Mouse (Mus musculus): ENCODE measurements around the gene Bmp2k. TPM values are rescaled to one million over a fixed set of nuclear protein-coding genes. Genes with fewer than 3 reads are reported as not detected.

Gene Bmp2k
- total and polyA plus RNA-seq, 3 experiments, result 7.9 to 9.1 (median 8.9) TPM

DNA sequence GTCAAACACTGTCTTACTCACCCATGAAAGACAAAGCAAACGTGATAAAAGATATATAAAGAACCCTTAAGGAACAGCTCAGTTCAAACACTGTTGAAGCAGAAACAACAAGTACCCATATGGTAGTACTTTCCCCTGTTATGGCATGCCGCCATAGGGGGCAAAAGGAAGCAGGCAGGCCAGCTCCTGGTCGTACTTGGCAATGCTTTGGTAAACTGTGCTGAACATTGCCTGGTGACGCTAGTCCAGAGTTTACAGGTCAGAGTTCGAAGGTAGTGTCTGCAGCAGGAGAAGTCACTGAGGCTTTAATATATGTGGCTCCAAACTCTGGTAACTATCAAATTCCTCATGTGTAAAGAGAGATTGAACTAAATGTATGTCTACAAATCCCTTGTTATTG, 81.2 kb downstream of the Bmp2k start:
- Histone ChIP-seq H3K27me3 (replicated peaks) (no peaks in the 10 kb centered on the region), H3K4me2 (ENCODE audit: insufficient read depth, low read depth, poor library complexity, severe bottlenecking) (no peak overlapping the region), H3K79me2 (replicated peaks; ENCODE audit: control insufficient read depth, extremely low read depth, insufficient read depth, poor library complexity, severe bottlenecking) (no peaks in the 10 kb centered on the region), H3K4me3 (replicated peaks in 1 of 3; ENCODE audit: low read depth in 2 of 3, low read length in 2 of 3, poor library complexity in 1 of 3) (no peak overlapping the region), H3K9me3 (replicated peaks; ENCODE audit: low read length) (no peaks in the 10 kb centered on the region), H3K9ac (ENCODE audit: insufficient read depth, low read depth) (no peak overlapping the region), H3K27ac (ENCODE audit: insufficient read depth, low read depth) (no peak overlapping the region), H3K36me3 (replicated peaks in 1 of 2; ENCODE audit: control insufficient read depth in 1 of 2, insufficient read depth in 1 of 2, low read length in 1 of 2) (peaks cover 39 to 65% of the 10 kb centered on the region in 2 experiments), H3K4me1 (ENCODE audit: control insufficient read depth in 1 of 2, insufficient read depth in 2 of 2) (peaks cover 0 to 2% of the 10 kb centered on the region in 2 experiments; a peak in 1 of 4 replicates)
- in situ Hi-C loops (cut with MboI; ENCODE audit: low pct_ligation_motif_present, low pct_unique_long_range_greater_than_20kb, low sequenced_read_pairs) (no loop called here), dilution Hi-C loops (cut with MboI; ENCODE audit: extremely low pct_ligation_motif_present, extremely low pct_unique_long_range_greater_than_20kb, low sequenced_read_pairs) (no loop called here)
- no peak for TF ChIP-seq ZMIZ1 (IDR thresholded peaks at IDR 0.05; ENCODE audit: low read depth, low read length)
- TF ChIP-seq MAFK (IDR thresholded peaks at IDR 0.05; ENCODE audit: insufficient replicate concordance, low read length), result no peak
- TF ChIP-seq UBTF (IDR thresholded peaks at IDR 0.05; ENCODE audit: low read depth, low read length), result no peak
- no peak for DNase-seq (ENCODE audit: extremely low read depth)

DNA sequence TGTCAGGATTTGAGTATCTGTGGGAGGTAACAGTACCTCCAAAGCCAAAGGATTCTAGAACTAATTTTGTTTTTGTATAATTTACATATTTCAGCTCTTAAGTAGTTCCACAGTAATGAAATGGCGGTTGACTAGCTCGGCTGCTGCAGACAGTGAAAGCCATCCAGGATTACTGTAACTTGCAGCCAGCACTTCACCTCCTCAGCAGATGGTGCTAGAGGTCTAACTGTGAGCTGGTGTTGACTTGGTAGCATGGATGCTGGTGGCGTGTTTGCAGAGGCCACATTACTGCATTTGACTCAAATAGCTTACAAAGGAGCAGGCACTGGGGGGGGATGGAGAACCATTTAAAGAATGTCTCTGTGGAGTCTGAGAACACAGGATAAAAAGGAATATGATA, 84.0 kb downstream of the Bmp2k start:
- no peak for TF ChIP-seq MAFK (IDR thresholded peaks at IDR 0.05; ENCODE audit: insufficient replicate concordance, low read length)
- TF ChIP-seq ETS1 (conservative IDR thresholded peaks at IDR 0.05; ENCODE audit: low read depth, low read length), result no peak
- TF ChIP-seq JUN (IDR thresholded peaks at IDR 0.05; ENCODE audit: insufficient read depth, low read depth, low read length), result no peak
- TF ChIP-seq BHLHE40 (IDR thresholded peaks at IDR 0.05; ENCODE audit: low read depth, low read length), result no peak
- TF ChIP-seq MAX (IDR thresholded peaks at IDR 0.05; ENCODE audit: low read length), result no peak
- TF ChIP-seq RAD21 (IDR thresholded peaks at IDR 0.05; ENCODE audit: low read depth, low read length), result peak; percentile 24
- TF ChIP-seq JUND (conservative IDR thresholded peaks at IDR 0.05; ENCODE audit: low read depth, low read length), result no peak
- no peak for TF ChIP-seq MAZ (IDR thresholded peaks at IDR 0.05; ENCODE audit: low read depth, low read length)
- no peak for TF ChIP-seq CHD1 (IDR thresholded peaks at IDR 0.05; ENCODE audit: low read depth, low read length)
- TF ChIP-seq E2F4 (IDR thresholded peaks at IDR 0.05; ENCODE audit: insufficient replicate concordance, low read depth, low read length), result no peak
- no peak for TF ChIP-seq CHD2 (IDR thresholded peaks at IDR 0.05; ENCODE audit: low read length)
- no peak for TF ChIP-seq ZMIZ1 (IDR thresholded peaks at IDR 0.05; ENCODE audit: low read depth, low read length)
- TF ChIP-seq CTCF (conservative IDR thresholded peaks at IDR 0.05 in 1 of 2, IDR thresholded peaks at IDR 0.05 in 1 of 2; ENCODE audit: low read depth in 2 of 2, low read length in 2 of 2), result peak in 1 of 2 experiments; percentile 25; a peak in 2 of 4 replicates
- no peak for TF ChIP-seq UBTF (IDR thresholded peaks at IDR 0.05; ENCODE audit: low read depth, low read length)
- no peak for TF ChIP-seq NRF1 (IDR thresholded peaks at IDR 0.05; ENCODE audit: low read depth, low read length)
- TF ChIP-seq USF2 (conservative IDR thresholded peaks at IDR 0.05; ENCODE audit: low read depth, low read length), result no peak
- TF ChIP-seq SIN3A (IDR thresholded peaks at IDR 0.05; ENCODE audit: low read length), result no peak
- Histone ChIP-seq H3K9ac (ENCODE audit: insufficient read depth, low read depth) (no peak overlapping the region), H3K4me1 (ENCODE audit: control insufficient read depth in 1 of 2, insufficient read depth in 2 of 2) (no peaks in the 10 kb centered on the region), H3K27ac (ENCODE audit: insufficient read depth, low read depth) (no peak overlapping the region), H3K4me2 (ENCODE audit: insufficient read depth, low read depth, poor library complexity, severe bottlenecking) (no peak overlapping the region), H3K36me3 (replicated peaks in 1 of 2; ENCODE audit: control insufficient read depth in 1 of 2, insufficient read depth in 1 of 2, low read length in 1 of 2) (peaks cover 54 to 76% of the 10 kb centered on the region in 2 experiments), H3K79me2 (replicated peaks; ENCODE audit: control insufficient read depth, extremely low read depth, insufficient read depth, poor library complexity, severe bottlenecking) (no peaks in the 10 kb centered on the region), H3K9me3 (replicated peaks; ENCODE audit: low read length) (no peaks in the 10 kb centered on the region), H3K4me3 (replicated peaks in 1 of 3; ENCODE audit: low read depth in 2 of 3, low read length in 2 of 3, poor library complexity in 1 of 3) (no peak overlapping the region), H3K27me3 (replicated peaks) (no peaks in the 10 kb centered on the region)
- DNase-seq (ENCODE audit: extremely low read depth), result peak; percentile 3
- dilution Hi-C loops (cut with MboI; ENCODE audit: extremely low pct_ligation_motif_present, extremely low pct_unique_long_range_greater_than_20kb, low sequenced_read_pairs) (no loop called here), in situ Hi-C loops (cut with MboI; ENCODE audit: low pct_ligation_motif_present, low pct_unique_long_range_greater_than_20kb, low sequenced_read_pairs) (no loop called here)

All from CH12.LX (cell line).